In the genomic region with DNA sequence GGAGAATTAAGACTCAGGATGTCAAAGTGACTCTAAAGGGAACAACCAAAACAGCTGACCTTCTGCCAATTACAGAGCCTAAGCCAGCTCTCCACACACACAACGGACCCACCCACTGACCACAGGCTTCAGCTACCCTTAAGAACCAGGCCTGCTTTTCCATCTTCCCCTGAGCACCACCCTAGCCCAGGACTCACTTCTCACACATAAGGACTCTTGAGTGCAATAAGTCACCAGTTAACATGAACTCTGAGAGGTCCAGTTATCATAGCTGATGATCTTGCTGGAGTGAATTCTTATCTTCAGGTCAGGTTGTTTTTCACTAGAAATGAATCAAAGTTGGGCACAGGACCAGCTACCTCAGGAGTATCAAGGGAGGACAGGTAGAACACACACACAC, we compare ENCODE assay signal across 27 mouse cellular contexts. TPM values are rescaled to one million over a fixed set of nuclear protein-coding genes. Genes with fewer than 3 reads are reported as not detected.
"Had no signal": no experiment of that assay in that cellular context is flagged by ENCODE, and none has a peak within 500 bp of the region (broad histone marks: within the 10 kb centered on the region; RNA-seq: fewer than 3 reads in every experiment).

No protein-coding gene starts in this region.

- H3K4me3 ChIP-seq: heart, adult 2 months; heart, embryonic 10.5 days; heart, embryonic 13.5 days; heart, embryonic 15.5 days; hindbrain, embryonic 13.5 days; hindbrain, embryonic 15.5 days; kidney, embryonic 15.5 days; limb, embryonic 13.5 days had no signal

- H3K9me3 ChIP-seq: heart, embryonic 10.5 days; heart, embryonic 13.5 days; heart, embryonic 15.5 days; hindbrain, embryonic 13.5 days; hindbrain, embryonic 15.5 days; kidney, embryonic 15.5 days; limb, embryonic 13.5 days had no signal

- H3K27ac ChIP-seq: heart, adult 2 months; heart, embryonic 10.5 days; heart, embryonic 13.5 days; heart, embryonic 15.5 days; hindbrain, embryonic 13.5 days; hindbrain, embryonic 15.5 days; hindbrain, postnatal 0 days; kidney, embryonic 15.5 days; kidney, postnatal 0 days; limb, embryonic 13.5 days had no signal

- H3K36me3 ChIP-seq: heart, embryonic 10.5 days; heart, embryonic 13.5 days; heart, embryonic 15.5 days; hindbrain, embryonic 13.5 days; hindbrain, embryonic 15.5 days; kidney, embryonic 15.5 days; limb, embryonic 13.5 days had no signal

- ATAC-seq: forebrain, embryonic 16.5 days; hindbrain, postnatal 0 days; intestine, embryonic 16.5 days had no signal

- DNase-seq: gastrocnemius, postnatal 14 days; gastrocnemius, postnatal 36 days; heart, adult 11 months; heart, adult 2 months; heart, postnatal 14 days; heart, postnatal 36 days; kidney, adult 11 months; kidney, adult 2 months; kidney, adult 9 months; kidney, postnatal 14 days; kidney, postnatal 36 days; layer of hippocampus, adult 9-11 months; layer of hippocampus, postnatal 36 days; left cerebral cortex, postnatal 4 days had no signal

- H3K4me1 ChIP-seq: heart, embryonic 10.5 days; heart, embryonic 13.5 days; heart, embryonic 15.5 days; hindbrain, embryonic 15.5 days; kidney, embryonic 15.5 days had no signal

- H3K27me3 ChIP-seq: heart, embryonic 13.5 days; heart, embryonic 15.5 days; hindbrain, embryonic 13.5 days; hindbrain, embryonic 15.5 days; kidney, embryonic 15.5 days; limb, embryonic 13.5 days had no signal

- H3K9ac ChIP-seq: heart, embryonic 13.5 days; heart, embryonic 15.5 days; hindbrain, embryonic 13.5 days; hindbrain, embryonic 15.5 days; kidney, embryonic 15.5 days; limb, embryonic 13.5 days had no signal

- H3K4me2 ChIP-seq: heart, embryonic 13.5 days; heart, embryonic 15.5 days; hindbrain, embryonic 13.5 days; hindbrain, embryonic 15.5 days; kidney, embryonic 15.5 days; limb, embryonic 13.5 days had no signal

RNA-seq across cellular contexts. Expression of a gene that starts 23.6 kb away (rescaled TPM):
- polyA plus RNA-seq: forebrain, embryonic 16.5 days; heart, embryonic 10.5 days; heart, embryonic 13.5 days; heart, postnatal 0 days; hindbrain, embryonic 11.5 days; hindbrain, embryonic 13.5 days; hindbrain, embryonic 15.5 days; hindbrain, postnatal 0 days had no signal
